Mouse (Mus musculus) adrenal gland, adult (tissue): ENCODE measurements at regions not wholly inside any gene's neighbourhood (a gene's known extent, or its start where the extent isn't known, plus 50 kb on each side); places are given as distances from the start of the nearest gene placed in this dataset.

Experiments
- DNase-seq, 2 experiments: peaks; one replicate each; pipeline ENCODE4 v3.0.0; 2022 to 2023; ENCODE audit warnings: low spot score in 1 of 2; ENCODE audit not compliant: inconsistent age in 2 of 2

DNA sequence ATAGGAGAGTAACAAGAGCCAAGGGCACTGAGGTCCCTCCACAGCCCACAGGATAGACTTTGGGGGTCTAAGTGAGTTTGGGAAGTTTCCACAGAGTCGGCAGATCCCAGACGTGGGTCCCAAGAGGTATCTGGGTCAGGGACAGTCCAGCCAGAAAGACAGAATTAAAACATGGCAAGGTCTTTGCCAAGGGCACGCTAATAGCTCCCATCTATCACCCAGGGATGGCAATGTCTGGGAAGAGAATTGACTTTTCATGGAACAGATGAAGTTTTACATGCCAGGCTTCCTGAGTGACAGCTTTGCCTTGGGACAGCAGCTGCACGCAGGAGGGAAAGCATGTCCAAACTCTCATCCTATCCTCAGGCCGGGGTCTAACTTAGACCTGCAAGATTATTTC lies 563.5 kb downstream of the Gm10330 start:
- DNase-seq, result peak; percentile 20 to 74

DNA sequence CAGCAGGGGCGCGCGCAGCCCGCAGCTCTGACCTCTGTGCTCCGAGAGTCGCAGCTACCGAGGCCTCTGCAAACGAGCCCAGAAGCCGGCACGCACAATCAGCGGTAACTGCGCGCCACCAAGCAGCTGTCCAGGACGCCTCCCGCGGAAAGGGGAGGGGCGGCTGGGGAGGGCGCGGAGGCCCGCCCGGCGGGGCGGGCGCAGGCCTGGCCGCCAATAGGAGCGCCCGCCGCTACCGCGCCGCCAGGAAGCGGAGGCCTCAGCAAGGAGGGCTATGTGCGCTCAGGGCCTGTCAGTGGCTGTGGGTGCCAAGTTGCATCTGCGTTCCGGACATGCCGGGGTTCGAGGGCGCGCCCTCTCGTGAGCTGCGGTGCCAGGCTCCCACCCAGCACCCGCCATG lies 590.5 kb downstream of the Gm10330 start:
- DNase-seq, result peak; percentile 50 to 75

- DNase-seq, result peak; percentile 8 to 59
Measured at GRCm38 (mm10) chr12:23189110-23189509, 591.0 kb downstream of the Gm10330 start.
